Mouse (Mus musculus) kidney, adult 2 months (tissue): ENCODE data around the gene Glrx5.

ENCODE experiments used
- CTCF ChIP-seq: fragments of 200-500 bp; conservative IDR thresholded peaks from 2 replicates; pipeline ENCODE4 v1.5.1; 2011; ENCODE audit warnings: low read depth, mild to moderate bottlenecking, control low read depth, low read length, moderate library complexity, mixed read lengths; ENCODE audit not compliant: insufficient read depth, insufficient read length
- POLR2A ChIP-seq: fragments of 200-500 bp; IDR thresholded peaks from one replicate; pipeline ENCODE4 v1.6.1; 2011; ENCODE audit warnings: low read depth, low read length, control low read depth

DNA sequence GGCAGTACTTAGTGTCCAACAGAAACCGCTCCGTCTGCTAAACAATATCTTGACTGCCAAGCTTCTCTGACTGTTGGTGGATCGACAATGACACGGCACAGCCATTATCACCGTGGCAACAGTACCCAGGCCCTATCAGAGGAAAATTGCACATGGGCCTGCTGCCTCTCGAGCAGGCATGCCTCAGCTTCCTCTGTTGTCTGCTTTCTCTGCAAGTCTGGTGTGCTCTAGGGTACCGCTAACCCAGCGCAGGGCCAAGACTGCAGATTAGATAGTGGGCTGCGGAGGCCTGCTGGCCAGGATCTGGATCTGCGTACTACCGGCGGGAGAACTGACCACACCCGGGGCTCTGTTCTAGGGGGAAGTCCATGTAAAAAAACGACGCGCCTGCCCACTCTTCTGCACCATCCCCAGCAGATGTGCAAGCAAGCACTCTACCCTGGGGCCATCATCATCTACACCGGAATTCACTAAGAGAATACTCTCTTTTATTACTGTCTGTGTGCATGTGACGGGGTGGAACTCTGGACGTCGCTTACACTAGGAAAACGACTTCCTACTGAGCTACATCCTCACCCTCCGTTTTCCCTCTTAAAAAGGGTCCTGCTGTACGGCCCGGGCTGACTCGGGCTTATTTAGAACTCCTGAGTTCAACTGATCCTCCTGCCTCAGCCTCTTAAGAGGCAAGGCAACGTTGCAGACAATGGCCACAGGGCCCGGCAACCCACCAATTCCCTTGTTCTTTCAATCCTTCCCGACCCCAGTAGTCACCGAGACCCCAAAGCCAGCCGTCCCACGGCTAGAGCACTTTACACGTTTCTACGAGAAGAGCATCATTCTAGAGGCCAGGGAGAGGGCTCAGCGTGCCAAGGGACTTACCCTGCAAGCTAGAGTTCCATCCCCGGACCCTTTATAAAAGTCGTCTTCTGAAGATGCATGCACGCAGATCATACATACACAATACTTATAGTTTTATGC lies 1.1 kb upstream of the Glrx5 start:
- TF ChIP-seq CTCF (no peak), POLR2A (no peak)
